Mouse (Mus musculus) midbrain, embryonic 13.5 days (tissue): ENCODE results near the gene Dchs1. TPM values are rescaled to one million over a fixed set of nuclear protein-coding genes. Genes with fewer than 3 reads are reported as not detected.
"Not testable (repeated sequence)": the region's sequence is repeated elsewhere in the genome, so short reads cannot be mapped to it uniquely, and the experiment has no call there.

Experiments used
- ATAC-seq: fragments of 200-750 bp; cut with Nextera tagmentation; 2 replicates; pipeline ENCODE4 v1.8.0; 2017; ENCODE audit warnings: mild to moderate bottlenecking, moderate TSS enrichment, moderate library complexity
- H3K27ac ChIP-seq: fragments of 300-500 bp; sonication (generic); 2 replicates; pipeline ENCODE4 v1.5.1; 2015; ENCODE audit warnings: inconsistent platforms, mild to moderate bottlenecking, moderate library complexity
- H3K27me3 ChIP-seq: fragments of 300-500 bp; sonication (generic); 2 replicates; pipeline ENCODE4 v1.6.1; 2015; ENCODE audit warnings: mild to moderate bottlenecking, inconsistent platforms
- H3K36me3 ChIP-seq: fragments of 300-500 bp; sonication (generic); 2 replicates; pipeline ENCODE4 v1.6.1; 2015; ENCODE audit warnings: mild to moderate bottlenecking, inconsistent platforms
- H3K4me1 ChIP-seq: fragments of 300-500 bp; sonication (generic); replicated peaks from 2 replicates; pipeline ENCODE4 v1.6.1; 2015; ENCODE audit warnings: inconsistent platforms
- H3K4me2 ChIP-seq: fragments of 300-500 bp; sonication (generic); replicated peaks from 2 replicates; pipeline ENCODE4 v1.6.1; 2015; ENCODE audit warnings: moderate library complexity, mild to moderate bottlenecking, inconsistent platforms
- H3K4me3 ChIP-seq: fragments of 300-500 bp; sonication (generic); replicated peaks from 2 replicates; pipeline ENCODE4 v1.5.1; 2015; ENCODE audit warnings: mild to moderate bottlenecking, inconsistent platforms
- H3K9ac ChIP-seq: fragments of 300-500 bp; sonication (generic); replicated peaks from 2 replicates; pipeline ENCODE4 v1.6.1; 2015; ENCODE audit warnings: mild to moderate bottlenecking, inconsistent platforms
- H3K9me3 ChIP-seq: fragments of 300-500 bp; sonication (generic); 2 replicates; pipeline ENCODE4 v1.6.1; 2016; ENCODE audit warnings: mild to moderate bottlenecking, inconsistent platforms
- WGBS: fragments of 180-500 bp; shearing (Covaris S2); methylation state at CpG from one replicate; pipeline ENCODE4 v1.1.7; 2015; 5-methylcytosine and 5-hydroxymethylcytosine counted together
- polyA plus RNA-seq: library from polyadenylated mRNA; unstranded; fragments of >200 nt; fragmentation: Nextera tagmentation; extraction: Ambion mirVana; gene quantifications from 2 replicates; pipeline ENCODE4 v1.2.1, GENCODE M21; 2015

Dchs1 gene
- polyA plus RNA-seq, 1 experiment from 2014 or later = 20.5 TPM

- Histone ChIP-seq H3K36me3 (peaks cover 73% of the 10 kb centered on the region), H3K4me2 (no peak overlapping the region), H3K9ac (0 out of 2 replicates have a peak overlapping the region, but pooled peaks have one; percentile 34), H3K4me1 (peaks cover 16% of the 10 kb centered on the region), H3K9me3 (no peaks in the 10 kb centered on the region), H3K27ac (no peak overlapping the region), H3K27me3 (no peaks in the 10 kb centered on the region), H3K4me3 (no peak overlapping the region)
- WGBS = 98% methylated on average over 2 of the region's 2 CpGs
- peak; percentile 25 for ATAC-seq
These were observed 34.7 kb downstream of the Dchs1 start for GRCm38 (mm10) chr7:105752716-105753115.

DNA sequence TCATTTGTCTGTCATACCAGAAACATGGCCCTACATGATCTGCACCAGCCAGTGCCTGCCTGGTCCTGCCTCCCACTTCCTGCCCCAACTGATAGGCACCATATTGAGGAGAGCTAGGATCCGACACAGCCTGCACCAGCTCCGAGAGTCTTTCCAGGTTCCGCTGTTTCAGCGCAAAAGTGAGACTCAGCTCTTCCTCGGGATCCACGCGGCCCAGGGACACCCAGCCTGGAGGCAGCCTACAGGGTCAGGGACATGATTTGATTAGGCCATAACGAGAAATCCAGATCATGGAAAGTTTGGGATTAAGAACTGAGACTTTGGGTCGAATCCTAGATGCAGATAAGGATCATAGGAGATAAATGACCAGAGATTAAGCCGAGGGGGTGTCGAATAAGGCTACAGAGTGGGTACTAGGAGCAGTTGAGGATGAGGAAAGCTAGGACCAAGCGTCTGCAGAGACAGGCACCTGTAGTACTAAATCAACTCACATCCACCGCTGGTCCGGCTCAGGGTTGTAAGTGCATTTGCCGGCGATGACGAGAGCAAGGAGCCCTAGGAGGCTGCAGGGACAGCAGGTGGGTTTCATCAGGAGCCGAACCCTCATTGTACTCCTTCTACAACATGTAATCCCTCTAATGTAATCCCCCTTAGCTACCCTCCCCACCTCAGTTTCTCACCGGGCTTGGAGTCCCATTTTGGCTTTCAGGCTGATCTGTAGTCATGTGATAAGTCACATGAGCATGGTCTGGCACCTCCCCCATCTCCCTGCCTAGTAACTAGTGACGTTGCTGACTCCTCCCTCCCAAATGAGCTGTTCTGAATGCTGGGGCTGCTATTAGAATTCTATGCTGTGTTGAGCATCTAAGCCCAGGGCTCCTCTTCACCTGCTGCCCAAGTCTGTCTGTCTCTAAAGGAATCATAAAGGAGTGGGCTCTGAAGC lies 35.7 kb downstream of the Dchs1 start, which contains the start of gene Tpp1:
Gene Tpp1 (minus strand): TSS at position 745 of the 943 bp plus-strand sequence.
- peak; percentile 87 for ATAC-seq
- Histone ChIP-seq H3K9me3 (no peaks in the 10 kb centered on the region), H3K9ac (peak within 1 kb of the TSS; percentile 64), H3K4me1 (peaks cover 16% of the 10 kb centered on the region), H3K4me3 (peak within 1 kb of the TSS; percentile 41), H3K4me2 (peak within 1 kb of the TSS; percentile 56), H3K27ac (peak within 1 kb of the TSS; percentile 25; the same call in 1 of the 2 replicates), H3K36me3 (peaks cover 71% of the 10 kb centered on the region), H3K27me3 (no peaks in the 10 kb centered on the region)
- WGBS = 21% methylated on average over 20 of the region's 20 CpGs

DNA sequence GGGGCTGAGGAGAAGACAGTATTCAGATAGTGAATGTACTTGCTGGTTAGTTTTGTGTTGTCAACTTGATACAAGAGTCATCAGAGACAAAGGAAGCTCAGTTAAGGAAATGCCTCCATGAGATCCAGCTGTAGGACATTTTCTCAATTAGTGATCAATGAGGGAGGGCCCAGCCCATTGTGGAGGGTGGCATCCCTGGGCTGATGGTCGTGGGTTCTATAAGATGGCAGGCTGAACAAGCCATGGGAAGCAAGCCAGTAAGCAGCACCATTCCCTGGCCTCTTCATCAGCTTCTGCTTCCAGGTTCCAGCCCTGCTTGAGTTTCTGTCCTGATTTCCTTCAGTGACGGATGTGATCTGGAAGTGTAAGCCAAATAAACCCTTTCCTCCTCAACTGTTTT lies 39.7 kb downstream of the Dchs1 start:
- no peak overlapping the region for H3K27ac ChIP-seq
- peaks cover 39% of the 10 kb centered on the region for H3K36me3 ChIP-seq
- ATAC-seq = no peak
- no peak overlapping the region for H3K4me3 ChIP-seq
- no peak overlapping the region for H3K4me2 ChIP-seq
- peaks cover 31% of the 10 kb centered on the region for H3K4me1 ChIP-seq
- WGBS = 86% methylated on average over 2 of the region's 2 CpGs
- H3K9me3 ChIP-seq = no peaks in the 10 kb centered on the region
- no peak overlapping the region for H3K9ac ChIP-seq
- no peaks in the 10 kb centered on the region for H3K27me3 ChIP-seq

DNA sequence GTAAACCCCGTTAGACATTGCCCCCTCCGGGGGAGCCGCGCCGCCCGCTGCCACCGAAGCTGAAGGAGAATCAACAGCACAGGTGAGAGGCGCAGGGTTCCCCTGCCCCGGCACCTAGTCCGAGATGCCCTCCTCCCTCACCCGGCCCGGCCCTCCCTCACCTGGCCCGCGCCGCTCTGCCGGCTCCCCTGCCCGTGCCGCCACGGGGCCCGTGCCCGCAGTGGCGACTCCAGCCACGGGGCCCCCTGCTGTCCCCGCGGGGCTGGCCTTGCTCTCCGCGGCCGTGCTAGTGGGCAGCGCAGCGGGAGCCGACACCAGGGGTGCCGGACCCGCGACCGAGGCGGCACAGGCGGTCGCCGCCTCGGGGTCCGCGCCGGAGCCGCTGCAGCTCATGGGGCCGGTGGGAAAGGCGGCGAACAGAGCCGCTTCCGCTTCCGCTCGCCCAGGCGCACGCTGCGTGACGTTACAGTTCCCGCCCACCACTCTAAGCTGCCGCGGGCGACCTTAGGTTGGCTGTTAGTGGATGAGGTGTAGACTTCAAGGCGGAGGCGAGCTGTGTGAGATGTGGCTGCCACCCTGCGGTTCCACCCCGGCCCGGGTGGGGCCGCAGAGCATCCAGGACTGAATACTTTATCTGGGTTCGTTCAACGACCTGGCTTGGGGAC lies 43.4 kb downstream of the Dchs1 start, which contains the start of gene Taf10:
Gene Taf10 (minus strand): TSS at position 436 of the 665 bp plus-strand sequence.
- Histone ChIP-seq H3K27me3 (no peaks in the 10 kb centered on the region), H3K4me1 (peaks cover 17% of the 10 kb centered on the region), H3K4me2 (peak within 1 kb of the TSS; percentile 95), H3K9ac (peak within 1 kb of the TSS; percentile 94), H3K9me3 (no peaks in the 10 kb centered on the region), H3K36me3 (peaks cover 60% of the 10 kb centered on the region), H3K27ac (peak within 1 kb of the TSS; percentile 77), H3K4me3 (peak within 1 kb of the TSS; percentile 95)
- peak; percentile 98 for ATAC-seq
- under 1% methylated on average over 60 of the region's 67 CpGs for WGBS

DNA sequence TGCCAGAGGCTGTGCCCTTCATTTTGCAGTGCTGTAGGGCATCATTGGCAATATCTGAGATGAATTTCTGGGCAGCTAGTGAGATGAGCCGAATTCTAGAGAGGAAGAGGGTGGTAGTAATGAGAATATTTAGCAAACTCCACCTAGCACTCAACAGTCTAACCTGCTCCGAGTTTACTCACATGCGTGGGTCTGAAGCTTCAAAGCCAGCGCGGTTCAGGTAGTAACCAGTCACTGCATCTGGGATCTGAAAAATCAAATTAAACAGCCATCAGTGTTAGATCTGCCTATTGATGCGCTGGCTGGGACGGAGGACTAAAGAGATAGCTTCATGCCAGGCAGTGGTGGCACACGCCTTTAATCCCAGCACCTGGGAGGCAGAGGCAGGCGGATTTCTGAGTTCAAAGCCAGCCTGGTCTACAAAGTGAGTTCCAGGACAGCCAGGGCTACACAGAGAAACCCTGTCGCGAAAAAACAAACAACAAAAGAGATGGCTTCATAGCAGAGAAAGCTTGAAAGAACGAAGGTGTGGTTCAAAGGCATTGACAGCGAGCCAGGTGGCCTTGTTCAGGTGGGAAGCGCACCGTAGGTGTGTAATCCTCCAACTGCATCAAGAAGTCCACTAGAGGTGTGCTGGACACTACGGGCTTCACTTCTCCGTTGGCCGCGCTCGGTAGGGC lies 44.1 kb downstream of the Dchs1 start:
- Histone ChIP-seq H3K4me2 (peak overlapping the region; percentile 95), H3K4me1 (peaks cover 24% of the 10 kb centered on the region), H3K9ac (peak overlapping the region; percentile 94), H3K36me3 (peaks cover 54% of the 10 kb centered on the region), H3K4me3 (peak overlapping the region; percentile 95)
- ATAC-seq, H3K27me3 ChIP-seq, H3K27ac ChIP-seq, H3K9me3 ChIP-seq: not testable (repeated sequence)
- 38% methylated on average over 20 of the region's 20 CpGs for WGBS

GRCm38 (mm10) chr7:105742539-105743215 lies 44.8 kb downstream of the Dchs1 start:
- peaks cover 31% of the 10 kb centered on the region for H3K4me1 ChIP-seq
- not testable (repeated sequence) for H3K9me3 ChIP-seq, H3K9ac ChIP-seq, H3K27me3 ChIP-seq, ATAC-seq, H3K27ac ChIP-seq
- 0 out of 2 replicates have a peak overlapping the region, but pooled peaks have one; percentile 95 for H3K4me3 ChIP-seq
- H3K4me2 ChIP-seq = peak overlapping the region; percentile 95
- 90% methylated on average over 7 of the region's 7 CpGs for WGBS
- H3K36me3 ChIP-seq = peaks cover 48% of the 10 kb centered on the region

GRCm38 (mm10) chr7:105741978-105742377 lies 45.5 kb downstream of the Dchs1 start:
- no peak overlapping the region for H3K4me2 ChIP-seq
- no peak overlapping the region for H3K9ac ChIP-seq
- peaks cover 38% of the 10 kb centered on the region for H3K4me1 ChIP-seq
- 92% methylated on average over 9 of the region's 9 CpGs for WGBS
- H3K9me3 ChIP-seq = no peaks in the 10 kb centered on the region
- H3K27me3 ChIP-seq = no peaks in the 10 kb centered on the region
- no peak for ATAC-seq
- no peak overlapping the region for H3K27ac ChIP-seq
- H3K4me3 ChIP-seq = no peak overlapping the region
- peaks cover 44% of the 10 kb centered on the region for H3K36me3 ChIP-seq

GRCm38 (mm10) chr7:105740851-105741250 lies 46.6 kb downstream of the Dchs1 start:
- no peaks in the 10 kb centered on the region for H3K27me3 ChIP-seq
- H3K9ac ChIP-seq = no peak overlapping the region

GRCm38 (mm10) chr7:105740089-105740795 lies 47.2 kb downstream of the Dchs1 start:
- Histone ChIP-seq H3K4me3 (no peak overlapping the region), H3K36me3 (peaks cover 36% of the 10 kb centered on the region), H3K9ac (no peak overlapping the region), H3K9me3 (no peaks in the 10 kb centered on the region), H3K4me1 (peaks cover 45% of the 10 kb centered on the region), H3K27ac (no peak overlapping the region), H3K27me3 (no peaks in the 10 kb centered on the region), H3K4me2 (no peak overlapping the region)
- 89% methylated on average over 13 of the region's 13 CpGs for WGBS
- no peak for ATAC-seq

More at GRCm38 (mm10) chr7:105740851-105741250, 46.6 kb downstream of the Dchs1 start:
- peaks cover 40% of the 10 kb centered on the region for H3K4me1 ChIP-seq
- H3K27ac ChIP-seq = no peak overlapping the region
- H3K9me3 ChIP-seq = no peaks in the 10 kb centered on the region
- no peak overlapping the region for H3K4me2 ChIP-seq
- WGBS = 91% methylated on average over 6 of the region's 6 CpGs
- H3K36me3 ChIP-seq = peaks cover 36% of the 10 kb centered on the region
- H3K4me3 ChIP-seq = no peak overlapping the region
- no peak for ATAC-seq

DNA sequence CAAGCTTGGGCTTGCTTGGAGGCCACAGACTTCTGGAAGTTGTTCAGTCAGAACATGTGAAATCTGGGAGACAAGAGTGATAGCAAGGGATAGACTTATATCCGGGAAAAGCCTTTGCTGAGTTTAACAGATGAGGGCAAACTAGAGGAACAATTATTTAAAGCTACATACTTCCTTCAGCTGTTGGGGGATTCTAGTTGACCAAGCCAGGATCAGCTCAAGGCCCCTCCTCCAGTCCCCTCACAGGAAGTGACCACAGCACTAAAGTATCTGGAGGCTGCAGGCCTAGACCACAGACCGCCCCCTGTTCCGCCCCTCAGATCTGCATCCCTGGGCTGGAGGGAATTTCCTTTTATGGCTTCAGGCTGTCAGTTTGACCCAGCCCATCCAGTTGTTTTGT lies 48.5 kb downstream of the Dchs1 start:
- 39% methylated on average over 3 of the region's 3 CpGs for WGBS
- no peaks in the 10 kb centered on the region for H3K9me3 ChIP-seq
- H3K27ac ChIP-seq = no peak overlapping the region
- H3K4me2 ChIP-seq = peak overlapping the region; percentile 20; the same call in 1 of the 2 replicates
- peaks cover 43% of the 10 kb centered on the region for H3K36me3 ChIP-seq
- H3K27me3 ChIP-seq = no peaks in the 10 kb centered on the region
- H3K4me3 ChIP-seq = no peak overlapping the region
- peak overlapping the region; percentile 36; the same call in 1 of the 2 replicates for H3K9ac ChIP-seq
- peaks cover 46% of the 10 kb centered on the region for H3K4me1 ChIP-seq
- ATAC-seq = no peak
